Mouse (Mus musculus) embryonic facial prominence, embryonic 14.5 days (tissue): Measurements from ENCODE around the gene Chd1l. TPM values are rescaled to one million over a fixed set of nuclear protein-coding genes. Genes with fewer than 3 reads are reported as not detected.

Source experiments
- ATAC-seq: fragments of 200-750 bp; cut with Nextera tagmentation; 2 replicates; pipeline ENCODE4 v1.8.0; 2017; ENCODE audit warnings: low read depth, moderate number of reproducible peaks, moderate TSS enrichment
- DNase-seq: peaks from one replicate; pipeline ENCODE4 v3.0.0-alpha.2; 2015; ENCODE audit warnings: low spot score
- H3K27ac ChIP-seq: fragments of 300-500 bp; sonication (generic); replicated peaks from 2 replicates; pipeline ENCODE4 v1.5.1; 2014; ENCODE audit warnings: low read depth, mild to moderate bottlenecking, low read length, moderate library complexity
- H3K27me3 ChIP-seq: fragments of 300-500 bp; sonication (generic); replicated peaks from 2 replicates; pipeline ENCODE4 v1.6.1; 2014; ENCODE audit warnings: low read length; ENCODE audit not compliant: control insufficient read depth, insufficient read depth
- H3K36me3 ChIP-seq: fragments of 300-500 bp; sonication (generic); 2 replicates; pipeline ENCODE4 v1.6.1; 2014; ENCODE audit warnings: low read length, mixed read lengths; ENCODE audit not compliant: control insufficient read depth, insufficient read depth
- H3K4me1 ChIP-seq: fragments of 300-500 bp; sonication (generic); 2 replicates; pipeline ENCODE4 v1.6.1; 2014; ENCODE audit warnings: antibody characterized with exemption, low read length; ENCODE audit not compliant: control insufficient read depth, insufficient read depth
- H3K4me2 ChIP-seq: fragments of 300-500 bp; sonication (generic); 2 replicates; pipeline ENCODE4 v1.6.1; 2014; ENCODE audit warnings: low read depth, mild to moderate bottlenecking, low read length, moderate library complexity, mixed read lengths
- H3K4me3 ChIP-seq: fragments of 300-500 bp; sonication (generic); 2 replicates; pipeline ENCODE4 v1.5.1; 2014; ENCODE audit warnings: low read depth, mild to moderate bottlenecking, low read length
- H3K9ac ChIP-seq: fragments of 300-500 bp; sonication (generic); 2 replicates; pipeline ENCODE4 v1.6.1; 2014; ENCODE audit warnings: low read depth, mild to moderate bottlenecking, low read length, moderate library complexity, mixed read lengths
- H3K9me3 ChIP-seq: fragments of 300-500 bp; sonication (generic); 2 replicates; pipeline ENCODE4 v1.6.1; 2016; ENCODE audit warnings: low read length; ENCODE audit not compliant: control insufficient read depth
- WGBS: fragments of 180-500 bp; shearing (Covaris S2); extraction: QIAGEN DNeasy Blood & Tissue Kit; methylation state at CpG from one replicate; pipeline ENCODE4 v1.1.7; 2014; 5-methylcytosine and 5-hydroxymethylcytosine counted together
- polyA plus RNA-seq: library from polyadenylated mRNA; unstranded; fragments of >200 nt; fragmentation: Nextera tagmentation; extraction: Ambion mirVana; gene quantifications from 2 replicates; pipeline ENCODE4 v1.2.1, GENCODE M21; 2014

Gene Chd1l
- polyA plus RNA-seq, 1 experiment from 2014 or later: 11.7 TPM

GRCm38 (mm10) chr3:97525458-97525857 lies 84.5 kb downstream of the Chd1l start:
- Histone ChIP-seq H3K4me1 (no peaks in the 10 kb centered on the region), H3K27me3 (no peaks in the 10 kb centered on the region), H3K27ac (no peak overlapping the region), H3K4me3 (no peak overlapping the region), H3K36me3 (no peaks in the 10 kb centered on the region), H3K4me2 (no peak overlapping the region), H3K9me3 (0 out of 2 replicates have a peak, but pooled peaks cover 4% of the 10 kb centered on the region), H3K9ac (no peak overlapping the region)
- ATAC-seq: no peak
- DNase-seq: no peak
- WGBS: 70% methylated on average over 8 of the region's 8 CpGs

GRCm38 (mm10) chr3:97524835-97525234 lies 85.2 kb downstream of the Chd1l start:
- DNase-seq (no peak), ATAC-seq (no peak)
- H3K27ac ChIP-seq: no peak overlapping the region
- 83% methylated on average over 5 of the region's 5 CpGs for WGBS
- H3K9ac ChIP-seq: no peak overlapping the region
- H3K27me3 ChIP-seq: no peaks in the 10 kb centered on the region
- H3K4me2 ChIP-seq: no peak overlapping the region
- no peak overlapping the region for H3K4me3 ChIP-seq
- 0 out of 2 replicates have a peak, but pooled peaks cover 4% of the 10 kb centered on the region for H3K9me3 ChIP-seq
- no peaks in the 10 kb centered on the region for H3K4me1 ChIP-seq
- no peaks in the 10 kb centered on the region for H3K36me3 ChIP-seq

GRCm38 (mm10) chr3:97521946-97522731 lies 87.9 kb downstream of the Chd1l start:
- no peaks in the 10 kb centered on the region for H3K27me3 ChIP-seq
- no peaks in the 10 kb centered on the region for H3K4me1 ChIP-seq
- H3K9me3 ChIP-seq: peaks cover 22% of the 10 kb centered on the region
- no peaks in the 10 kb centered on the region for H3K36me3 ChIP-seq
- 72% methylated on average over 13 of the region's 13 CpGs for WGBS
- no peak overlapping the region for H3K4me3 ChIP-seq
- H3K4me2 ChIP-seq: no peak overlapping the region
- DNase-seq (peak; percentile 20), ATAC-seq (no peak)
- no peak overlapping the region for H3K9ac ChIP-seq
- H3K27ac ChIP-seq: no peak overlapping the region

- WGBS: 90% methylated on average over 11 of the region's 11 CpGs
- H3K4me1 ChIP-seq: no peaks in the 10 kb centered on the region
- no peaks in the 10 kb centered on the region for H3K27me3 ChIP-seq
- H3K27ac ChIP-seq: no peak overlapping the region
- H3K9me3 ChIP-seq: peaks cover 22% of the 10 kb centered on the region
- no peak overlapping the region for H3K4me3 ChIP-seq
- H3K4me2 ChIP-seq: no peak overlapping the region
- ATAC-seq: no peak
- H3K9ac ChIP-seq: no peak overlapping the region
- no peak for DNase-seq
- H3K36me3 ChIP-seq: no peaks in the 10 kb centered on the region
Measured at GRCm38 (mm10) chr3:97519883-97520282, 90.1 kb downstream of the Chd1l start.

GRCm38 (mm10) chr3:97512296-97512695 lies 97.7 kb downstream of the Chd1l start:
- 90% methylated on average over 3 of the region's 3 CpGs for WGBS

More at GRCm38 (mm10) chr3:97512296-97512695, 97.7 kb downstream of the Chd1l start:
- no peak for DNase-seq
- H3K4me2 ChIP-seq: no peak overlapping the region
- no peaks in the 10 kb centered on the region for H3K36me3 ChIP-seq
- H3K27me3 ChIP-seq: no peaks in the 10 kb centered on the region
- no peak overlapping the region for H3K9ac ChIP-seq
- H3K4me1 ChIP-seq: no peaks in the 10 kb centered on the region
- no peak overlapping the region for H3K4me3 ChIP-seq
- no peak overlapping the region for H3K27ac ChIP-seq
- no peak for ATAC-seq
- H3K9me3 ChIP-seq: no peaks in the 10 kb centered on the region

Other genes starting within 250 kb of the Chd1l start
- 0.04 TPM in 1 of 2 replicates, not detected in the other for gene Olfr1402, start 188.2 kb downstream of the Chd1l start, polyA plus RNA-seq
- gene Fmo5, start 18.6 kb upstream of the Chd1l start, polyA plus RNA-seq: 2.7 and 3.1 TPM in 2 replicates
- 9.9 and 10.5 TPM in 2 replicates for gene Prkab2, start 48.0 kb upstream of the Chd1l start, polyA plus RNA-seq
- not detected in 2 replicates for gene Gm17651, start 64.5 kb upstream of the Chd1l start, polyA plus RNA-seq